Mouse (Mus musculus) skeletal muscle tissue, adult 2 months (tissue): ENCODE measurements around the gene Pon2.
"Not testable (repeated sequence)": the region's sequence is repeated elsewhere in the genome, so short reads cannot be mapped to it uniquely, and the experiment has no call there.

Source experiments
- DNase-seq: peaks from one replicate; pipeline ENCODE4 v3.0.0-alpha.2; 2012; ENCODE audit warnings: low read depth, low spot score

Pon2 gene

GRCm38 (mm10) chr6:5230261-5230660 is 68.0 kb downstream of the Pon2 start:
- no peak for DNase-seq

DNA sequence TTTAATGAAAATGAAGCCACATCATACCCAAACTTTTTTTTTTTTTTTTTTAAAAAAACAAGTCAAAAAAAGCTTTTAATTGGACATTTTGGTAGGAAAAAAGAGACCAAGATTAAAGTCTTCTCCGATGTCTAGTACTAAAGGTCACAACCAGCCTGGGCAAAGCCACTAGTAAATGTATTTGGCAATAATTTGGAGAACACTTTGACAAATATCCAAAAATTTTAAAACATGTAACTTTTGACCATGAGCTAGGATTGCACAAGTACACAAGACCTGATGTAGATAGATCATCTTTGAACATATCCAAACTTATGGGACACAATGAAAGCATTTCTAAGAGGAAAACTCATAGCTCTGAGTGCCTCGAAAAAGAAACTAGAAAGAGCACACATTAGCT is 74.7 kb downstream of the Pon2 start:
- DNase-seq, result not testable (repeated sequence)

DNA sequence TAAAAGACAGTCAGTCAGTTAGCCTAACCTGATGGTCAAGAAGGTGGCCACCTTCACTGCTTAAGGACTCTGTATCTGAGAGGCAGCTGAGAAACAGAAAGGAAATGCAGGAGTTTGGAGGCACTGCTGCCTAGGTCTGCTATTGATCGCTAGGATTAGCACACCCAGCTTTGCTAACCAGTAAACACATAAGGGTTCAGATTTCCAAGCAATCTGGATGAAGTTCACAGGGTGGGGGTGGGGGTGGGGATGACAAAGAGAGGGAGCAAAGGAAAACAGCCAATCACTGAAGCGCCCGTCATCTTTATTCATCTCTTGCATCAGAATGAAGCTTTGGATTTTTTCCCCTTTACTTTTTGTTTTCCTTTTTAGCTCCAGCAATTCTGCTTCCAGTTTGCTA is 76.2 kb downstream of the Pon2 start:
- no peak for DNase-seq

- no peak for DNase-seq
Observed at GRCm38 (mm10) chr6:5218190-5218589, 80.1 kb downstream of the Pon2 start.
